Mouse (Mus musculus): Measurements from ENCODE around the gene Ifna9.

- TF ChIP-seq CTCF (IDR thresholded peaks at IDR 0.05; ENCODE audit: low read depth, low read length) (no peak), POLR2A (IDR thresholded peaks at IDR 0.05; ENCODE audit: borderline replicate concordance, low read depth, low read length) (no peak)
Observed at GRCm38 (mm10) chr4:88640704-88641076, 48.5 kb upstream of the Ifna9 start.
